Mouse (Mus musculus) spleen, adult 2 months (tissue): Measurements from ENCODE around the gene Hmga1.

ENCODE experiments used
- CTCF ChIP-seq: fragments of 200-500 bp; IDR thresholded peaks from 2 replicates; pipeline ENCODE4 v1.5.1; 2011; ENCODE audit warnings: mild to moderate bottlenecking, inconsistent platforms; ENCODE audit not compliant: insufficient read depth, insufficient read length, insufficient replicate concordance; ENCODE audit errors: extremely low read depth
- POLR2A ChIP-seq: fragments of 200-500 bp; IDR thresholded peaks from 2 replicates; pipeline ENCODE4 v1.6.1; 2011; ENCODE audit warnings: low read depth, low read length, inconsistent platforms

DNA sequence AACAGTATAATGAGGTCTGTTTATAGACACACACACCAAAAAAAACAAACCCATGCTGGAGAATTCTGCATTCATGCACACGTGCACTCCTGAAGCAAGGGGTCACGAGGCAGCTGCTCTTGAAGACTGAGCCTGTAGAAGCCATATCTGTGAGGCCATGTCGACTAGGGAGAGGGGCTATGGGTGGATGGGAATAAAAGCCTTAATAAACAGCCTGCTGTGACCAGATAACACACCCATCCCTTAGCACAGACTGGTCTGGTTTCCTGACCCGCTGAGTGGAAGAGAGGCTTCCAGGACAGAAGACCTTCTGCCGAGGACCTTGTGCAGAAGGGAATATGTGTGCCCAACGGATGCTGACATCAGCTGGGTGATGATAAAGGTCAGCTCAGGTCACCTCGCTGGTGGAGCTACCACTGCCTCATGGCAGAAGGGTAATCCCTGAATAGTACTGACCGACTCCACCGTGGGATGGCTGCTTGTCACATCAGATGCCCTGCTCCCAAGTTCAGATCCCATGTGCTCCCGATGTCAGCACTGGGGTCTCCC lies 17.5 kb downstream of the Hmga1 start:
- TF ChIP-seq POLR2A = no peak
- no peak for TF ChIP-seq CTCF
